Mouse (Mus musculus): ENCODE results near the gene Adam10.

DNA sequence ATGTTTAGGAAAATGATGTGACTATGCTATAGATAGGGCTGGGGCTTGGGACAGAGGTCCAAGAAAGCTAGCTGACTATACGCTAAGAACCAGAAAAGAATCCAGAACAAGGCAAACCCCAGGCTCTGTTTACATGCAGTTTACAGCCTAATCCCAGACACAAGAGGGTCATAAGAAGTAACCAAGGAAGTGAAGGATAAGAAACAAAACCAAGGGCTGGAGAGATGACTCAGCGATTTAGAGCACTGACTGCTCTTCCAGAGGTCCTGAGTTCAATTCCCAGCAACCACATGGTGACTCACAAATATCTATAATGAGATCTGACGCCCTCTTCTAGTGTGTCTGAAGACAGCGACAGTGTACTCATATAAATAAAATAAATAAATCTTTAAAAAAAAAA lies 3.7 kb upstream of the Adam10 start:
- TF ChIP-seq CTCF (IDR thresholded peaks at IDR 0.05; ENCODE audit: control insufficient read depth, insufficient read depth, low read length) (no peak), POLR2A (IDR thresholded peaks at IDR 0.05; ENCODE audit: borderline replicate concordance, control insufficient read depth, low read depth, low read length) (no peak)

Measured in bone marrow, adult 2 months (tissue).